8 mouse cellular contexts compared by ENCODE assay signal in the genomic region with DNA sequence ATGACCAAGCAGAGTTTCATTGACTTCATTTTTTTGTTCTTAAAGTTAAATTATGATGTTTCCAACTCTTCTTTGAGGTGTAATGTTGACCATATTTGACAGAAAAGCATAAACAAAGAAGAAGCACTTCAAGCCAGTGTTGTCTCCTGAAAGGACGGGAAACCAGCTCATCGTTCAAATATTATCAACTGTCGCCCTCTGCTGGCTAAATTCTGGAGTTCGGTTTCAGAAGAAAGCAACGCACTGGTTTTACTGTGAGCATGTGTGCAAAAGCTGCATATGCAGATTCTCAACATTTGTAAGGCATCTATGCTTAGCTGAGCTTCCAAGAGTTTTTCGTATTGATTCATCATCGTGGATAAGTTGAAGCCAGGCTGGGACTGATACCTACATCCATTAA.
DNase-seq lines count a peak whose midpoint lies in the region; ATAC-seq and TF ChIP-seq lines count a peak whose summit lies in the region.

No protein-coding gene starts in this region.

- H3K4me1 ChIP-seq in thymus, adult 2 months (replicated peaks; ENCODE audit: control insufficient read depth, insufficient read depth, low read length), result no peaks in the 10 kb centered on the region
- H3K4me1 ChIP-seq in midbrain, embryonic 16.5 days (ENCODE audit: control insufficient read depth, insufficient read depth, low read length), result no peaks in the 10 kb centered on the region

- no peaks in the 10 kb centered on the region for H3K36me3 ChIP-seq in thymus, adult 2 months (ENCODE audit: control insufficient read depth, insufficient read depth, low read length)
- H3K36me3 ChIP-seq in midbrain, embryonic 16.5 days (ENCODE audit: control insufficient read depth, insufficient read depth, low read length), result no peaks in the 10 kb centered on the region

- no peaks in the 10 kb centered on the region for H3K9me3 ChIP-seq in midbrain, embryonic 16.5 days (replicated peaks; ENCODE audit: control insufficient read depth, low read length, poor library complexity, severe bottlenecking)

- WGBS in thymus, adult 2 months, result 10% methylated on average over 7 of the region's 7 CpGs
- WGBS in midbrain, embryonic 16.5 days, result 9% methylated on average over 7 of the region's 7 CpGs

- ATAC-seq in midbrain, embryonic 16.5 days, result peak; percentile 72; the same call in 1 of the 2 replicates

- TF ChIP-seq CTCF in thymus, adult 2 months (IDR thresholded peaks at IDR 0.05; ENCODE audit: borderline replicate concordance, control insufficient read depth, extremely low read depth, insufficient read depth, low read length, poor library complexity), result no peak

- no peak overlapping the region for H3K4me2 ChIP-seq in midbrain, embryonic 16.5 days (ENCODE audit: low read length)

- no peak for TF ChIP-seq POLR2A in thymus, adult 2 months (IDR thresholded peaks at IDR 0.05; ENCODE audit: control insufficient read depth, extremely low read depth, insufficient read depth, low read length, poor library complexity)

- no peaks in the 10 kb centered on the region for H3K27me3 ChIP-seq in thymus, adult 2 months (ENCODE audit: control insufficient read depth, insufficient read depth, low read length)
- H3K27me3 ChIP-seq in midbrain, embryonic 16.5 days (ENCODE audit: control insufficient read depth, insufficient read depth, low read depth, low read length), result no peaks in the 10 kb centered on the region

- H3K9ac ChIP-seq in midbrain, embryonic 16.5 days (ENCODE audit: low read depth, low read length), result no peak overlapping the region

- no peak overlapping the region for H3K27ac ChIP-seq in thymus, adult 2 months (ENCODE audit: control insufficient read depth, insufficient read depth, low read length)
- no peak overlapping the region for H3K27ac ChIP-seq in midbrain, embryonic 16.5 days (ENCODE audit: low read length)

- DNase-seq in thymus, adult 2 months, result peak; percentile 37
- DNase-seq in thymus, adult 18-20 months, result no peak
- peak; percentile 68 to 82 for DNase-seq in cerebellum, postnatal 36 days
- DNase-seq in gastrocnemius, postnatal 10 days, result peak; percentile 73
- peak; percentile 51 to 79 for DNase-seq in kidney, adult 8-10 months
- DNase-seq in left cerebral cortex, postnatal 4 days, result peak; percentile 76
- DNase-seq in telencephalon, adult 2 months (ENCODE audit: low read depth, low spot score), result peak; percentile 62

- intact Hi-C loops in left cerebral cortex, postnatal 4 days (cut with DNase I), result loop anchor here (5.0 to 10.0 kb wide), 3 partner anchors 830 to 1458 kb away; no protein-coding TSS in a partner anchor

- H3K4me3 ChIP-seq in thymus, adult 2 months (ENCODE audit: control insufficient read depth, insufficient read depth, low read length), result no peak overlapping the region
- no peak overlapping the region for H3K4me3 ChIP-seq in midbrain, embryonic 16.5 days (ENCODE audit: low read depth, low read length)

Comparison
In these comparisons a context has a peak if more than half of its experiments do, and no peak if none do; other contexts are left out.
1. DNase-seq: peak in thymus, adult 2 months (single experiment), cerebellum, postnatal 36 days (2 of 2), gastrocnemius, postnatal 10 days (single experiment), kidney, adult 8-10 months (2 of 2), left cerebral cortex, postnatal 4 days (single experiment) and telencephalon, adult 2 months (single experiment); none in thymus, adult 18-20 months (0 of 2).